Mouse (Mus musculus): ENCODE results near the gene Pnrc2. TPM values are rescaled to one million over a fixed set of nuclear protein-coding genes. Genes with fewer than 3 reads are reported as not detected.

Pnrc2 gene
- polyA plus RNA-seq, 1 experiment, result 28.6 TPM

- H3K27me3 ChIP-seq (ENCODE audit: control insufficient read depth, insufficient read depth, low read length), result no peaks in the 10 kb centered on the region
- WGBS, result 4% methylated on average over 6 of the region's 6 CpGs
- H3K4me1 ChIP-seq (replicated peaks; ENCODE audit: control insufficient read depth, insufficient read depth, low read length), result peaks cover 19% of the 10 kb centered on the region
- peaks cover 3% of the 10 kb centered on the region; the same call in 1 of the 2 replicates for H3K36me3 ChIP-seq (ENCODE audit: control insufficient read depth, insufficient read depth, low read length)
- peak overlapping the region; percentile 72 for H3K4me3 ChIP-seq (ENCODE audit: control insufficient read depth, insufficient read depth, low read length)
- no peak for TF ChIP-seq POLR2A (IDR thresholded peaks at IDR 0.05; ENCODE audit: control insufficient read depth, extremely low read depth, insufficient read depth, low read length, poor library complexity)
- no peak for TF ChIP-seq CTCF (IDR thresholded peaks at IDR 0.05; ENCODE audit: borderline replicate concordance, control insufficient read depth, extremely low read depth, insufficient read depth, low read length, poor library complexity)
- H3K27ac ChIP-seq (ENCODE audit: control insufficient read depth, insufficient read depth, low read length), result peak overlapping the region; percentile 80
- peak; percentile 40 for DNase-seq
These were observed 18.6 kb downstream of the Pnrc2 start for GRCm38 (mm10) chr4:135855080-135855479.

- Histone ChIP-seq H3K27me3 (ENCODE audit: control insufficient read depth, insufficient read depth, low read length) (no peaks in the 10 kb centered on the region), H3K4me1 (replicated peaks; ENCODE audit: control insufficient read depth, insufficient read depth, low read length) (peaks cover 19% of the 10 kb centered on the region)
- 85% methylated on average over 11 of the region's 11 CpGs for WGBS
These were observed 19.0 kb downstream of the Pnrc2 start for GRCm38 (mm10) chr4:135854630-135855029.

GRCm38 (mm10) chr4:135853987-135854546 lies 19.6 kb downstream of the Pnrc2 start:
- no peak for DNase-seq
- no peaks in the 10 kb centered on the region for H3K27me3 ChIP-seq (ENCODE audit: control insufficient read depth, insufficient read depth, low read length)
- no peaks in the 10 kb centered on the region for H3K36me3 ChIP-seq (ENCODE audit: control insufficient read depth, insufficient read depth, low read length)
- TF ChIP-seq POLR2A (IDR thresholded peaks at IDR 0.05; ENCODE audit: control insufficient read depth, extremely low read depth, insufficient read depth, low read length, poor library complexity) (no peak), CTCF (IDR thresholded peaks at IDR 0.05; ENCODE audit: borderline replicate concordance, control insufficient read depth, extremely low read depth, insufficient read depth, low read length, poor library complexity) (no peak)
- H3K4me1 ChIP-seq (replicated peaks; ENCODE audit: control insufficient read depth, insufficient read depth, low read length), result peaks cover 19% of the 10 kb centered on the region
- no peak overlapping the region for H3K27ac ChIP-seq (ENCODE audit: control insufficient read depth, insufficient read depth, low read length)
- 96% methylated on average over 14 of the region's 14 CpGs for WGBS
- H3K4me3 ChIP-seq (ENCODE audit: control insufficient read depth, insufficient read depth, low read length), result no peak overlapping the region

More at GRCm38 (mm10) chr4:135854630-135855029, 19.0 kb downstream of the Pnrc2 start:
- no peak for TF ChIP-seq CTCF (IDR thresholded peaks at IDR 0.05; ENCODE audit: borderline replicate concordance, control insufficient read depth, extremely low read depth, insufficient read depth, low read length, poor library complexity)
- TF ChIP-seq POLR2A (IDR thresholded peaks at IDR 0.05; ENCODE audit: control insufficient read depth, extremely low read depth, insufficient read depth, low read length, poor library complexity), result no peak
- Histone ChIP-seq H3K4me3 (ENCODE audit: control insufficient read depth, insufficient read depth, low read length) (no peak overlapping the region), H3K27ac (ENCODE audit: control insufficient read depth, insufficient read depth, low read length) (no peak overlapping the region), H3K36me3 (ENCODE audit: control insufficient read depth, insufficient read depth, low read length) (peaks cover 2% of the 10 kb centered on the region; the same call in 1 of the 2 replicates)
- DNase-seq, result no peak

GRCm38 (mm10) chr4:135851942-135852341 lies 21.7 kb downstream of the Pnrc2 start:
- H3K4me3 ChIP-seq (ENCODE audit: control insufficient read depth, insufficient read depth, low read length), result no peak overlapping the region
- H3K4me1 ChIP-seq (replicated peaks; ENCODE audit: control insufficient read depth, insufficient read depth, low read length), result peaks cover 16% of the 10 kb centered on the region
- DNase-seq, result no peak
- no peaks in the 10 kb centered on the region for H3K36me3 ChIP-seq (ENCODE audit: control insufficient read depth, insufficient read depth, low read length)
- TF ChIP-seq CTCF (IDR thresholded peaks at IDR 0.05; ENCODE audit: borderline replicate concordance, control insufficient read depth, extremely low read depth, insufficient read depth, low read length, poor library complexity), result no peak
- TF ChIP-seq POLR2A (IDR thresholded peaks at IDR 0.05; ENCODE audit: control insufficient read depth, extremely low read depth, insufficient read depth, low read length, poor library complexity), result no peak
- no peak overlapping the region for H3K27ac ChIP-seq (ENCODE audit: control insufficient read depth, insufficient read depth, low read length)
- WGBS, result 92% methylated on average over 9 of the region's 9 CpGs
- no peaks in the 10 kb centered on the region for H3K27me3 ChIP-seq (ENCODE audit: control insufficient read depth, insufficient read depth, low read length)

GRCm38 (mm10) chr4:135850411-135851095 lies 23.1 kb downstream of the Pnrc2 start:
- Histone ChIP-seq H3K36me3 (ENCODE audit: control insufficient read depth, insufficient read depth, low read length) (no peaks in the 10 kb centered on the region), H3K4me1 (replicated peaks; ENCODE audit: control insufficient read depth, insufficient read depth, low read length) (peaks cover 13% of the 10 kb centered on the region), H3K27me3 (ENCODE audit: control insufficient read depth, insufficient read depth, low read length) (no peaks in the 10 kb centered on the region), H3K4me3 (ENCODE audit: control insufficient read depth, insufficient read depth, low read length) (no peak overlapping the region), H3K27ac (ENCODE audit: control insufficient read depth, insufficient read depth, low read length) (peak overlapping the region; percentile 12; the same call in 1 of the 2 replicates)
- 60% methylated on average over 13 of the region's 13 CpGs for WGBS
- peak; percentile 54 for DNase-seq
- TF ChIP-seq CTCF (IDR thresholded peaks at IDR 0.05; ENCODE audit: borderline replicate concordance, control insufficient read depth, extremely low read depth, insufficient read depth, low read length, poor library complexity) (no peak), POLR2A (IDR thresholded peaks at IDR 0.05; ENCODE audit: control insufficient read depth, extremely low read depth, insufficient read depth, low read length, poor library complexity) (0 out of 2 replicates have a peak, but pooled peaks have one; percentile 18)

- peaks cover 6% of the 10 kb centered on the region for H3K4me1 ChIP-seq (replicated peaks; ENCODE audit: control insufficient read depth, insufficient read depth, low read length)
- no peaks in the 10 kb centered on the region for H3K36me3 ChIP-seq (ENCODE audit: control insufficient read depth, insufficient read depth, low read length)
- H3K27me3 ChIP-seq (ENCODE audit: control insufficient read depth, insufficient read depth, low read length), result no peaks in the 10 kb centered on the region
- no peak overlapping the region for H3K4me3 ChIP-seq (ENCODE audit: control insufficient read depth, insufficient read depth, low read length)
- no peak overlapping the region for H3K27ac ChIP-seq (ENCODE audit: control insufficient read depth, insufficient read depth, low read length)
- DNase-seq, result no peak
- TF ChIP-seq CTCF (IDR thresholded peaks at IDR 0.05; ENCODE audit: borderline replicate concordance, control insufficient read depth, extremely low read depth, insufficient read depth, low read length, poor library complexity), result no peak
- no peak for TF ChIP-seq POLR2A (IDR thresholded peaks at IDR 0.05; ENCODE audit: control insufficient read depth, extremely low read depth, insufficient read depth, low read length, poor library complexity)
- WGBS, result 69% methylated on average over 5 of the region's 5 CpGs
These were observed 26.1 kb downstream of the Pnrc2 start for GRCm38 (mm10) chr4:135847581-135847980.
